Mouse (Mus musculus) ES-Bruce4 (cell line): ENCODE results near the gene Cyp2d40.

Experiments
- CTCF ChIP-seq: IDR thresholded peaks from one replicate; pipeline ENCODE4 v1.8.1; 2011; ENCODE audit warnings: low read depth, low read length
- EP300 ChIP-seq: IDR thresholded peaks from 2 replicates; pipeline ENCODE4 v1.6.1; 2011; ENCODE audit warnings: low read depth, low read length; ENCODE audit not compliant: insufficient read depth
- POLR2A ChIP-seq: IDR thresholded peaks from one replicate; pipeline ENCODE4 v1.8.1; 2011; ENCODE audit warnings: low read length; ENCODE audit not compliant: insufficient read depth

DNA sequence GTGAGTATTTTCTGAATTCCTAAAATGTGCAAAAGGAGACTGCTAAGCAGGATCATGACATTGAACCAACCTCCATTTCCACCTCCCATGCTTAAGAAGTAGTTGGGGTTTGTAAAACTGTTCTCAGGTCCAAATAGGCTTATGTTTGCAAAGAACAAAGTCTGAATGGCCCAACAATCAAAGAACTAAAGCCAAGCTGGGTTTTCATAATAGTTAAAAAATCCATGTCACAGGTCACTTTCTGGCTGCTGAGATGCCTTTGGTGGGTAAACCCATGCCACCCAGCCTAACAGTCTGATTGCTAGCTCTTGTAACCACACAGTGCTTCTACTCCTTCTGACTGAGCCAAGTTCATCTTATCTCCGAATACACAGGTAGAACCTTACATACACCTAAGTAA, 20.6 kb upstream of the Cyp2d40 start:
- TF ChIP-seq EP300 = no peak
- TF ChIP-seq CTCF = no peak
- no peak for TF ChIP-seq POLR2A
